Comparison of ENCODE assay signal across 8 mouse cellular contexts in genomic region chr6:34874101-34874921, GRCm38 (mm10). TPM values are rescaled to one million over a fixed set of nuclear protein-coding genes. Genes with fewer than 3 reads are reported as not detected.
DNase-seq lines count a peak whose midpoint lies in the region; ATAC-seq and TF ChIP-seq lines count a peak whose summit lies in the region.
"Had no signal": no experiment of that assay in that cellular context is flagged by ENCODE, and none has a peak within 500 bp of the region (broad histone marks: within the 10 kb centered on the region; RNA-seq: fewer than 3 reads in every experiment).

No protein-coding gene starts in this region.

- TF ChIP-seq RAD21 in MEL (IDR thresholded peaks at IDR 0.05; ENCODE audit: low read depth, low read length), result no peak

- peak overlapping the region; percentile 98 for H3K27ac ChIP-seq in MEL (ENCODE audit: control insufficient read depth, low read depth, low read length)
- peak overlapping the region; percentile 79 for H3K27ac ChIP-seq in kidney, adult 2 months (ENCODE audit: insufficient read depth, low read depth, low read length)
- H3K27ac ChIP-seq in lung, embryonic 16.5 days (ENCODE audit: low read length), result peak overlapping the region; percentile 84

- no peaks in the 10 kb centered on the region for H3K27me3 ChIP-seq in MEL (ENCODE audit: control insufficient read depth in 1 of 2, insufficient read depth in 2 of 2, low read length in 2 of 2)
- H3K27me3 ChIP-seq in kidney, adult 2 months (replicated peaks; ENCODE audit: control insufficient read depth, insufficient read depth, low read length), result no peaks in the 10 kb centered on the region
- no peaks in the 10 kb centered on the region for H3K27me3 ChIP-seq in lung, embryonic 16.5 days (ENCODE audit: control insufficient read depth, insufficient read depth, low read depth, low read length)

- peak overlapping the region; percentile 92 for H3K9ac ChIP-seq in MEL (ENCODE audit: control insufficient read depth, low read depth, low read length, poor library complexity, severe bottlenecking)
- H3K9ac ChIP-seq in lung, embryonic 16.5 days (ENCODE audit: low read length), result peak overlapping the region; percentile 36

- TF ChIP-seq CTCF in MEL (IDR thresholded peaks at IDR 0.05 in 2 of 3, conservative IDR thresholded peaks at IDR 0.05 in 1 of 3; ENCODE audit: control insufficient read depth in 1 of 3, insufficient read depth in 1 of 3, low read depth in 2 of 3, low read length in 3 of 3, poor library complexity in 1 of 3, severe bottlenecking in 1 of 3), result no peak
- TF ChIP-seq CTCF in kidney, adult 2 months (conservative IDR thresholded peaks at IDR 0.05; ENCODE audit: insufficient read depth, insufficient read length, low read depth, low read length), result 0 out of 2 replicates have a peak, but pooled peaks have one; percentile 11

- no peaks in the 10 kb centered on the region for H3K9me3 ChIP-seq in MEL (replicated peaks; ENCODE audit: insufficient read depth, low read length)
- no peaks in the 10 kb centered on the region for H3K9me3 ChIP-seq in lung, embryonic 16.5 days (ENCODE audit: control insufficient read depth, low read length)

- H3K4me3 ChIP-seq in MEL (ENCODE audit: control insufficient read depth in 1 of 2, insufficient read depth in 1 of 2, low read depth in 2 of 2, low read length in 2 of 2), result peak overlapping the region; percentile 40 to 80
- H3K4me3 ChIP-seq in kidney, adult 2 months (ENCODE audit: insufficient read depth, low read depth, low read length), result no peak overlapping the region
- H3K4me3 ChIP-seq in lung, embryonic 16.5 days (ENCODE audit: low read length), result no peak overlapping the region

- peaks cover 13% of the 10 kb centered on the region for H3K79me2 ChIP-seq in MEL (ENCODE audit: control insufficient read depth, insufficient read depth, low read length, poor library complexity)

- peak; percentile 88 for DNase-seq in MEL (ENCODE audit: low read depth, low spot score)
- peak; percentile 45 for DNase-seq in adrenal gland, postnatal 25 days
- DNase-seq in kidney, adult 2 months, result peak; percentile 90
- peak; percentile 61 for DNase-seq in testis, postnatal 14 days (ENCODE audit: low spot score)
- no peak for DNase-seq in embryo, embryonic 10 days (ENCODE audit: low spot score)

- peak in 1 of 2 experiments; percentile 14; a peak in 1 of 4 replicates for TF ChIP-seq POLR2A in MEL (IDR thresholded peaks at IDR 0.05; ENCODE audit: control insufficient read depth in 1 of 2, insufficient read depth in 1 of 2, low read depth in 1 of 2, low read length in 2 of 2, poor library complexity in 1 of 2)
- TF ChIP-seq POLR2A in kidney, adult 2 months (IDR thresholded peaks at IDR 0.05; ENCODE audit: low read depth, low read length), result peak; percentile 13

- H3K4me2 ChIP-seq in lung, embryonic 16.5 days (ENCODE audit: low read depth, low read length), result no peak overlapping the region; the same call in 1 of the 2 replicates

- peak; percentile 84 to 92 for TF ChIP-seq EP300 in MEL (IDR thresholded peaks at IDR 0.05; ENCODE audit: low read depth in 1 of 2, low read length in 2 of 2)

- H3K4me1 ChIP-seq in MEL (ENCODE audit: control insufficient read depth in 1 of 2, insufficient read depth in 2 of 2, low read length in 2 of 2), result peaks cover 12 to 55% of the 10 kb centered on the region in 2 experiments
- H3K4me1 ChIP-seq in kidney, adult 2 months (ENCODE audit: control insufficient read depth, insufficient read depth, low read length), result peaks cover 15% of the 10 kb centered on the region
- peaks cover 49% of the 10 kb centered on the region for H3K4me1 ChIP-seq in lung, embryonic 16.5 days (replicated peaks; ENCODE audit: control insufficient read depth, insufficient read depth, low read length)

- 0 out of 2 replicates have a peak, but pooled peaks have one; percentile 1 for ATAC-seq in granulocyte monocyte progenitor cell, adult 5-6 weeks (replicated peaks; ENCODE audit: poor library complexity, severe bottlenecking)
- peak; percentile 7 for ATAC-seq in lung, embryonic 16.5 days (ENCODE audit: low read depth)

- H3K36me3 ChIP-seq in MEL (ENCODE audit: control insufficient read depth in 1 of 2, insufficient read depth in 2 of 2, low read length in 2 of 2), result peaks cover 0 to 31% of the 10 kb centered on the region in 2 experiments; a peak in 2 of 4 replicates
- no peaks in the 10 kb centered on the region; the same call in 1 of the 2 replicates for H3K36me3 ChIP-seq in kidney, adult 2 months (ENCODE audit: control insufficient read depth, insufficient read depth, low read length)
- 0 out of 2 replicates have a peak, but pooled peaks cover 2% of the 10 kb centered on the region for H3K36me3 ChIP-seq in lung, embryonic 16.5 days (ENCODE audit: control insufficient read depth, insufficient read depth, low read length)

- WGBS in kidney, adult 2 months, result 51% methylated on average over 21 of the region's 21 CpGs
- 38% methylated on average over 20 of the region's 21 CpGs for WGBS in lung, embryonic 16.5 days

TF ChIP-seq in MEL, 35 proteins besides CTCF, POLR2A, EP300 and RAD21 (continues in another document):
- TF ChIP-seq ZC3H11A (IDR thresholded peaks at IDR 0.05; ENCODE audit: low read depth, low read length), result no peak; the same call in 1 of the 2 replicates
- TF ChIP-seq E2F4 (IDR thresholded peaks at IDR 0.05; ENCODE audit: borderline replicate concordance, low read depth, low read length), result 0 out of 2 replicates have a peak, but pooled peaks have one; percentile 20
- TF ChIP-seq GATA1 (IDR thresholded peaks at IDR 0.05; ENCODE audit: low read depth, low read length), result peak; percentile 87
- TF ChIP-seq ELF1 (IDR thresholded peaks at IDR 0.05; ENCODE audit: low read depth, low read length), result peak; percentile 66; the same call in 1 of the 2 replicates
- no peak for TF ChIP-seq JUND (IDR thresholded peaks at IDR 0.05; ENCODE audit: low read depth, low read length)
- TF ChIP-seq SMC3 (IDR thresholded peaks at IDR 0.05; ENCODE audit: low read depth, low read length), result no peak
- TF ChIP-seq TAL1 (IDR thresholded peaks at IDR 0.05; ENCODE audit: low read length), result peak; percentile 99
- TF ChIP-seq NRF1 (IDR thresholded peaks at IDR 0.05; ENCODE audit: insufficient read depth, low read depth, low read length, poor library complexity, severe bottlenecking), result no peak
- peak; percentile 57; the same call in 1 of the 2 replicates for TF ChIP-seq MAX (IDR thresholded peaks at IDR 0.05; ENCODE audit: low read length)
- TF ChIP-seq CHD2 (IDR thresholded peaks at IDR 0.05; ENCODE audit: low read length), result no peak
- no peak for TF ChIP-seq POLR2AphosphoS5 (IDR thresholded peaks at IDR 0.05; ENCODE audit: borderline replicate concordance, low read depth, low read length)
- TF ChIP-seq POLR2AphosphoS2 (IDR thresholded peaks at IDR 0.05; ENCODE audit: low read length), result no peak
- TF ChIP-seq RCOR1 (IDR thresholded peaks at IDR 0.05; ENCODE audit: low read depth, low read length), result peak; percentile 74
- peak; percentile 79 for TF ChIP-seq MXI1 (IDR thresholded peaks at IDR 0.05; ENCODE audit: low read depth, low read length)
- TF ChIP-seq MAFK (IDR thresholded peaks at IDR 0.05; ENCODE audit: borderline replicate concordance, low read depth, low read length), result no peak
- peak; percentile 15; the same call in 1 of the 2 replicates for TF ChIP-seq ZMIZ1 (IDR thresholded peaks at IDR 0.05; ENCODE audit: low read depth, low read length)
- TF ChIP-seq USF2 (IDR thresholded peaks at IDR 0.05; ENCODE audit: borderline replicate concordance in 1 of 2, insufficient read depth in 1 of 2, low read depth in 1 of 2, low read length in 2 of 2), result no peak
- no peak; the same call in 1 of the 2 replicates for TF ChIP-seq ZNF384 (IDR thresholded peaks at IDR 0.05; ENCODE audit: low read depth, low read length)

RNA-seq across cellular contexts. Expression of gene Cyren, which starts 3.5 kb away (rescaled TPM):
- total RNA-seq in MEL (2012; rRNA removed), result 9.4 and 10.1 TPM in 2 replicates
- polyA plus RNA-seq in MEL (2012; ENCODE audit: insufficient read depth in 1 of 2, insufficient read length in 2 of 2, low read depth in 1 of 2, low replicate concordance in 2 of 2, missing spikeins in 1 of 2), result 10 to 100 TPM in 1 of 2 experiments, not detected in 1; 15.9 TPM
- total RNA-seq in adrenal gland, postnatal 25 days (2021), result 8.5 and 11.4 TPM in 2 replicates
- total RNA-seq in granulocyte monocyte progenitor cell, adult 5-6 weeks (2014; fragmentation: Nextera tagmentation), result 1.8 and 9.5 TPM in 2 replicates
- 4.1 and 9.0 TPM in 2 replicates for total RNA-seq in granulocyte monocyte progenitor cell, adult 5-6 weeks (2017)
- 6.4 and 6.7 TPM in 2 replicates for polyA plus RNA-seq in kidney, adult 2 months (2012; rRNA removed)
- 21.6 and 22.8 TPM in 2 replicates for polyA plus RNA-seq in lung, embryonic 16.5 days (2015; fragmentation: Nextera tagmentation; extraction: Ambion mirVana)

RNA-seq across cellular contexts. Expression of gene Tmem140, which starts 11.4 kb away (rescaled TPM):
- 2.5 TPM in 2 replicates for total RNA-seq in MEL (2012; rRNA removed)
- polyA plus RNA-seq in MEL (2012; ENCODE audit: insufficient read depth in 1 of 2, insufficient read length in 2 of 2, low read depth in 1 of 2, low replicate concordance in 2 of 2, missing spikeins in 1 of 2), result 1 to 10 TPM in 1 of 2 experiments, not detected in 1; 4.0 TPM
- 10.5 and 18.9 TPM in 2 replicates for total RNA-seq in adrenal gland, postnatal 25 days (2021)
- 0.23 and 1.9 TPM in 2 replicates for total RNA-seq in granulocyte monocyte progenitor cell, adult 5-6 weeks (2014; fragmentation: Nextera tagmentation)
- 0.26 and 0.82 TPM in 2 replicates for total RNA-seq in granulocyte monocyte progenitor cell, adult 5-6 weeks (2017)
- polyA plus RNA-seq in kidney, adult 2 months (2012; rRNA removed), result 37.5 and 43.8 TPM in 2 replicates
- 4.7 and 7.0 TPM in 2 replicates for polyA plus RNA-seq in lung, embryonic 16.5 days (2015; fragmentation: Nextera tagmentation; extraction: Ambion mirVana)

RNA-seq across cellular contexts. Expression of gene Wdr91, which starts 36.4 kb away (rescaled TPM):
- total RNA-seq in MEL (2012; rRNA removed), result 11.7 and 13.7 TPM in 2 replicates
- polyA plus RNA-seq in MEL (2012; ENCODE audit: insufficient read depth in 1 of 2, insufficient read length in 2 of 2, low read depth in 1 of 2, low replicate concordance in 2 of 2, missing spikeins in 1 of 2), result 10 to 100 TPM in 1 of 2 experiments, not detected in 1; 24.1 TPM
- 12.4 and 16.6 TPM in 2 replicates for total RNA-seq in adrenal gland, postnatal 25 days (2021)
- 11.8 and 12.6 TPM in 2 replicates for total RNA-seq in granulocyte monocyte progenitor cell, adult 5-6 weeks (2014; fragmentation: Nextera tagmentation)
- total RNA-seq in granulocyte monocyte progenitor cell, adult 5-6 weeks (2017), result 16.8 and 17.4 TPM in 2 replicates
- 56.0 and 60.5 TPM in 2 replicates for polyA plus RNA-seq in kidney, adult 2 months (2012; rRNA removed)
- polyA plus RNA-seq in lung, embryonic 16.5 days (2015; fragmentation: Nextera tagmentation; extraction: Ambion mirVana), result 19.0 and 22.5 TPM in 2 replicates

RNA-seq across cellular contexts. Expression of gene Stra8, which starts 45.7 kb away (rescaled TPM):
- total RNA-seq in MEL (2012; rRNA removed), result not detected in 2 replicates
- polyA plus RNA-seq in MEL (2012; ENCODE audit: insufficient read depth in 1 of 2, insufficient read length in 2 of 2, low read depth in 1 of 2, low replicate concordance in 2 of 2, missing spikeins in 1 of 2), result not detected
- total RNA-seq in adrenal gland, postnatal 25 days (2021), result not detected in 2 replicates
- not detected in 2 replicates for total RNA-seq in granulocyte monocyte progenitor cell, adult 5-6 weeks (2014; fragmentation: Nextera tagmentation)
- not detected in 2 replicates for total RNA-seq in granulocyte monocyte progenitor cell, adult 5-6 weeks (2017)
- not detected in 2 replicates for polyA plus RNA-seq in kidney, adult 2 months (2012; rRNA removed)
- 0.24 TPM in 1 of 2 replicates, not detected in the other for polyA plus RNA-seq in lung, embryonic 16.5 days (2015; fragmentation: Nextera tagmentation; extraction: Ambion mirVana)
- polyA plus RNA-seq: neural tube, embryonic 14.5 days had no signal

Comparison
In these comparisons a context has a peak if more than half of its experiments do, and no peak if none do; other contexts are left out.
1. H3K4me3 ChIP-seq: peak in MEL (2 of 2); none in kidney, adult 2 months (single experiment) and lung, embryonic 16.5 days (single experiment).
2. Peak in every context shown above with its lines, with median percentiles within 50 percentile points of each other: H3K27ac ChIP-seq.